Mouse (Mus musculus) yolk sac, embryonic 10.5 days (tissue): Measurements from ENCODE around the gene Pdpn.

Experiments used
- DNase-seq: peaks from one replicate; pipeline ENCODE4 v3.0.0-alpha.2; 2017; ENCODE audit warnings: low spot score

Pdpn gene

GRCm38 (mm10) chr4:143239117-143239516 is 60.2 kb downstream of the Pdpn start:
- no peak for DNase-seq

GRCm38 (mm10) chr4:143238241-143239031 is 60.9 kb downstream of the Pdpn start:
- DNase-seq, result peak; percentile 62

DNA sequence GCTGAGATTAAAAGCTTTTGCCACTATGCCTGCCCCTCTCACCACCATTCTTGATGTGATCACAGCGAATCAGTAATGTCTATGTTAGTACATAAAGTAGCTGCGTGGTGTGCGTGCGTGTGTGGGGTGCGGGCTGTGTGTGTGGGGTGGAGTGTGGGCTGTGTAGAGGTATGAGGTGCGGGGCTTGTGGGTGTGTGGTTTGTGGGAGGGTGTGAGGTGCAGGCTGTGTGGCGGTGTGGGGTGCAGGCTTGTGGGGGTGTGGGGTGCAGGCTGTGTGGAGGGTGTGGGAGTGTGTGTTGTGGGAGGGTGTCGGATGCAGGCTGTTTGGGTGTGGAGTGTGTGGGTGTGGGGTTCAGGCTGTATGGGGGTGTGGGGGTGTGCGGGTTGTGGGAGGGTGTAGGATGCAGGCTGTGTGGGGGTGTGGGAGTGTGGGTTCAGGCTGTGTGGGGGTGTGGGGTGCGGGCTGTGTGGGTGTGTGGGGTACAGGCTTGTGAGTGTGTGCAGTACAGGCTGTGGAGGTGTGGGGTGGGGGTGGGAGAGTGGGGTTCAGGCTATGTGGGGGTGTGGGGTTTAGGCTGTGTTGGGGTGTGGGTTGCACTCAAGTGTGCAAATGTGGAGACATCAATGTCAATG is 67.5 kb downstream of the Pdpn start:
- DNase-seq, result no peak

DNA sequence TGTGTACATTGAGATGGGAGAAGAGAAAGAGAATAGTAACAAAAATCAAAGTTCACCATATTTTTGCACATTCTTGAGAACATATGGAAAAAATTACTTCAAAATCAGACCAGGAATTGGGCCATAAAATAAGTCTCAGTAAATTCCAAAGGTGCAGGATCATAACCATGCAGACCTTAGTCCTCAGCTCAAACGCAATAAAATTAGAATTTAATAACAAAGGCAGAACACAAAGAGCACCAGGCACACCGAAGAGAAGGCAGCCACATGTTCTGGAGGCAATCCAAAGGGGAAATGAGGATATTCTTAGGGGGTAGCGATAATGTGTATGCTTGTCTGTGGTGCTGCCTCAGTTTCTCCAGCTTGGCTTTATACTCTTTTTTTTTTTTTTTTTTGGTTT is 68.3 kb downstream of the Pdpn start:
- no peak for DNase-seq

DNA sequence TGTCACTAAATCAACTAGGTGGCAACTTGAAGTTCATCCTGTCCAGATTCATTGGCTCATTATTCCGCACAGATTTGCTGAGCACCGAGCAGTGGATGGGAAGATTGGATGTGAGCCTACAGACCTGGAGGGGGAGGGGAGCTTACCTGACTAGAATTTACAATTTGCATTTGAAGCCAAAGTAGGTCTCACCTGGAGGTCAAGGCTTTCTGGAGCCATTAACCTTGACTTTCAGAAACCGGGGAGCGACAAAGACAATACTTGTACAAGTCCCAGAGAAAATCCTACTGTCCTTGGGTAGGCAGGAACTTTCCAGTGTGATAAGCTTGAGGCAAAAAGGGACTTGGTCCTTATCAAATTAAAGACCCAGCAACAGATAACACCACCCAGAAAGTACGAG is 71.4 kb downstream of the Pdpn start:
- DNase-seq, result no peak

GRCm38 (mm10) chr4:143225886-143226285 is 73.5 kb downstream of the Pdpn start:
- DNase-seq, result no peak

GRCm38 (mm10) chr4:143219316-143219751 is 80.0 kb downstream of the Pdpn start:
- DNase-seq, result no peak

- DNase-seq, result no peak
Observed at GRCm38 (mm10) chr4:143218858-143219257, 80.5 kb downstream of the Pdpn start.
